Mouse (Mus musculus) adrenal gland, adult 2 months (tissue): ENCODE data around the gene Mas1. TPM values are rescaled to one million over a fixed set of nuclear protein-coding genes. Genes with fewer than 3 reads are reported as not detected.

Source experiments
- microRNA-seq, 2 experiments: library from miRNA; unstranded; fragments of <30 nt; microRNA quantifications; one replicate each; pipeline ENCODE4 v1.2.0; 2021
- polyA plus RNA-seq: library from polyadenylated mRNA; depleted of rRNA; stranded (reverse); fragments of >200 nt; gene quantifications from 2 replicates; pipeline ENCODE4 v1.2.3, GENCODE M21; 2012; rRNA removed
- total RNA-seq, 2 experiments: library from RNA; stranded (reverse); gene quantifications; 2 replicates each; pipeline ENCODE4 v1.2.3; 2021

Mas1 gene
- total and polyA plus RNA-seq, 3 experiments, result not detected

Small RNA genes within 50 kb of the gene (microRNA-seq; reads per million reads assigned to microRNA genes)
- 0 reads per million in 2 experiments for gene Gm24085

Other genes starting within 250 kb of the Mas1 start
- 1 to 10 TPM in 1 of 2 experiments, not detected in 1; 1.7 TPM for gene Slc22a1, start 192.3 kb downstream of the Mas1 start, total RNA-seq
- 0.11 and 0.29 TPM in 2 replicates for gene Slc22a1, start 192.3 kb downstream of the Mas1 start, polyA plus RNA-seq
- gene Igf2r, start 98.5 kb downstream of the Mas1 start, total RNA-seq, result 10 to 100 TPM; 66.8 to 74.7 TPM
- gene Igf2r, start 98.5 kb downstream of the Mas1 start, polyA plus RNA-seq, result 21.9 and 23.2 TPM in 2 replicates
- under 1 TPM in 1 of 2 experiments, not detected in 1; 0.21 TPM for gene Mrgprh, start 7.9 kb upstream of the Mas1 start, total RNA-seq
- 0.11 TPM in 1 of 2 replicates, not detected in the other for gene Mrgprh, start 7.9 kb upstream of the Mas1 start, polyA plus RNA-seq
- 1 to 10 TPM; 4.6 TPM for gene Pnldc1, start 42.1 kb upstream of the Mas1 start, total RNA-seq
- 1.5 and 2.8 TPM in 2 replicates for gene Pnldc1, start 42.1 kb upstream of the Mas1 start, polyA plus RNA-seq
- 100 to 1,000 TPM; 208 to 230 TPM for gene Tcp1, start 47.6 kb upstream of the Mas1 start, total RNA-seq
- gene Tcp1, start 47.6 kb upstream of the Mas1 start, polyA plus RNA-seq, result 27.8 and 34.9 TPM in 2 replicates
- 10 to 100 TPM; 59.6 to 81.3 TPM for gene Mrpl18, start 48.2 kb upstream of the Mas1 start, total RNA-seq
- 24.1 and 26.7 TPM in 2 replicates for gene Mrpl18, start 48.2 kb upstream of the Mas1 start, polyA plus RNA-seq
- gene Acat3, start 72.5 kb upstream of the Mas1 start, total RNA-seq, result 1 to 10 TPM; 2.4 to 6.4 TPM
- 0.15 and 0.33 TPM in 2 replicates for gene Acat3, start 72.5 kb upstream of the Mas1 start, polyA plus RNA-seq
- 100 to 1,000 TPM; 108 to 139 TPM for gene Acat2, start 92.6 kb upstream of the Mas1 start, total RNA-seq
- 19.4 and 20.3 TPM in 2 replicates for gene Acat2, start 92.6 kb upstream of the Mas1 start, polyA plus RNA-seq
- gene Wtap, start 126.0 kb upstream of the Mas1 start, total RNA-seq, result 10 to 100 TPM; 54.5 to 60.2 TPM
- 12.2 and 12.8 TPM in 2 replicates for gene Wtap, start 126.0 kb upstream of the Mas1 start, polyA plus RNA-seq
- gene Sod2, start 138.7 kb upstream of the Mas1 start, total RNA-seq, result 100 to 1,000 TPM; 464 to 485 TPM
- 1,090 and 1,205 TPM in 2 replicates for gene Sod2, start 138.7 kb upstream of the Mas1 start, polyA plus RNA-seq
- 1 to 10 TPM in 1 of 2 experiments, under 1 TPM in 1; 0.26 to 1.2 TPM for gene Gpr31b, start 184.2 kb upstream of the Mas1 start, total RNA-seq
- gene Gpr31b, start 184.2 kb upstream of the Mas1 start, polyA plus RNA-seq, result 0.51 and 1.2 TPM in 2 replicates
- under 1 TPM; 0.24 to 0.72 TPM for gene Tcp10b, start 193.0 kb upstream of the Mas1 start, total RNA-seq
- 0.09 and 0.10 TPM in 2 replicates for gene Tcp10b, start 193.0 kb upstream of the Mas1 start, polyA plus RNA-seq